Mouse (Mus musculus) spleen, postnatal 36 days (tissue): ENCODE data around the gene Arhgef15.
"Not testable (repeated sequence)": the region's sequence is repeated elsewhere in the genome, so short reads cannot be mapped to it uniquely, and the experiment has no call there.

ENCODE experiments used
- DNase-seq, 2 experiments: peaks; one replicate each; pipeline ENCODE4 v3.0.0; 2022; ENCODE audit warnings: low spot score in 2 of 2, mixed read lengths in 1 of 2

Gene Arhgef15

GRCm38 (mm10) chr11:68965050-68965449, 7.8 kb upstream of the Arhgef15 start:
- DNase-seq: no peak

GRCm38 (mm10) chr11:68963405-68963804, 6.1 kb upstream of the Arhgef15 start:
- DNase-seq: no peak

GRCm38 (mm10) chr11:68962159-68962558, 4.9 kb upstream of the Arhgef15 start:
- not testable (repeated sequence) for DNase-seq

- no peak for DNase-seq
Measured at GRCm38 (mm10) chr11:68961596-68961995, 4.3 kb upstream of the Arhgef15 start.

GRCm38 (mm10) chr11:68957971-68958370, 691 bp upstream of the Arhgef15 start:
- DNase-seq: no peak

GRCm38 (mm10) chr11:68956697-68957096, 583 bp downstream of the Arhgef15 start:
- no peak for DNase-seq

GRCm38 (mm10) chr11:68956107-68956506, 1.2 kb downstream of the Arhgef15 start:
- no peak for DNase-seq

- no peak for DNase-seq
Measured at GRCm38 (mm10) chr11:68955473-68955872, 1.8 kb downstream of the Arhgef15 start.

GRCm38 (mm10) chr11:68954408-68954807, 2.9 kb downstream of the Arhgef15 start:
- DNase-seq: no peak

GRCm38 (mm10) chr11:68953903-68954302, 3.4 kb downstream of the Arhgef15 start:
- DNase-seq: no peak

- DNase-seq: no peak
Measured at GRCm38 (mm10) chr11:68947542-68947993, 9.7 kb downstream of the Arhgef15 start.

GRCm38 (mm10) chr11:68946806-68947440, 10.4 kb downstream of the Arhgef15 start:
- DNase-seq: no peak

GRCm38 (mm10) chr11:68946001-68946400, 11.3 kb downstream of the Arhgef15 start:
- no peak for DNase-seq

- no peak for DNase-seq
Measured at GRCm38 (mm10) chr11:68945245-68945644, 12.0 kb downstream of the Arhgef15 start.

GRCm38 (mm10) chr11:68942731-68943130, 14.5 kb downstream of the Arhgef15 start:
- no peak for DNase-seq

GRCm38 (mm10) chr11:68940516-68940915, 16.8 kb downstream of the Arhgef15 start:
- DNase-seq: no peak

- DNase-seq: peak; percentile 83 to 84
Measured at GRCm38 (mm10) chr11:68939451-68940304, 17.6 kb downstream of the Arhgef15 start.

GRCm38 (mm10) chr11:68936951-68937350, 20.3 kb downstream of the Arhgef15 start:
- not testable (repeated sequence) for DNase-seq

- no peak for DNase-seq
Measured at GRCm38 (mm10) chr11:68933885-68934507, 23.3 kb downstream of the Arhgef15 start.

- DNase-seq: no peak
Measured at GRCm38 (mm10) chr11:68929947-68930346, 27.3 kb downstream of the Arhgef15 start.

GRCm38 (mm10) chr11:68926981-68927380, 30.3 kb downstream of the Arhgef15 start, which contains the start of gene Odf4:
TSS of gene Odf4 (minus strand) at chr11:68927081.
- no peak for DNase-seq

GRCm38 (mm10) chr11:68924749-68925148, 32.5 kb downstream of the Arhgef15 start:
- DNase-seq: no peak
